Mouse (Mus musculus) G1E (cell line): ENCODE measurements at regions not wholly inside any gene's neighbourhood (a gene's known extent, or its start where the extent isn't known, plus 50 kb on each side); places are given as distances from the start of the nearest gene placed in this dataset.

Source experiments
- CTCF ChIP-seq: IDR thresholded peaks from 2 replicates; pipeline ENCODE4 v1.5.1; 2012; ENCODE audit warnings: low read depth, low read length, inconsistent platforms, mixed read lengths
- GATA1 ChIP-seq: IDR thresholded peaks from 2 replicates; pipeline ENCODE4 v1.6.1; 2012; ENCODE audit warnings: borderline replicate concordance, low read length, inconsistent platforms, mixed read lengths
- POLR2AphosphoS5 ChIP-seq: IDR thresholded peaks from 2 replicates; pipeline ENCODE4 v1.6.1; 2012; ENCODE audit warnings: low read depth, low read length, inconsistent platforms; ENCODE audit not compliant: insufficient replicate concordance
- TAL1 ChIP-seq: conservative IDR thresholded peaks from 2 replicates; pipeline ENCODE4 v1.6.1; 2012; ENCODE audit warnings: low read depth, low read length, inconsistent platforms, mixed read lengths

GRCm38 (mm10) chr9:87419376-87419775 is 164.0 kb upstream of the Cep162 start:
- TF ChIP-seq CTCF (no peak), TAL1 (no peak), POLR2AphosphoS5 (no peak), GATA1 (no peak)
